Mouse (Mus musculus) C2C12 (cell line): Measurements from ENCODE around the gene Apobec1. TPM values are rescaled to one million over a fixed set of nuclear protein-coding genes. Genes with fewer than 3 reads are reported as not detected.

Experiments
- H3K27me3 ChIP-seq: one replicate; pipeline ENCODE4 v1.6.1; 2011; ENCODE audit not compliant: control insufficient read depth, insufficient read depth, insufficient read length
- H3K36me3 ChIP-seq: one replicate; pipeline ENCODE4 v1.6.1; 2011; ENCODE audit not compliant: control insufficient read depth, insufficient read depth
- H3K4me3 ChIP-seq: one replicate; pipeline ENCODE4 v1.5.1; 2011; ENCODE audit warnings: mild to moderate bottlenecking, control low read depth; ENCODE audit not compliant: poor library complexity, insufficient read depth, severe bottlenecking
- H3K79me2 ChIP-seq: one replicate; pipeline ENCODE4 v1.6.1; 2011; ENCODE audit not compliant: control insufficient read depth, insufficient read depth
- H3K79me3 ChIP-seq: one replicate; pipeline ENCODE4 v1.6.1; 2011; ENCODE audit warnings: low read depth, control low read depth
- H3ac ChIP-seq: one replicate; pipeline ENCODE3; 2011; ENCODE audit warnings: low read depth; ENCODE audit not compliant: control insufficient read depth, insufficient read length
- CEBPB ChIP-seq: IDR thresholded peaks from one replicate; pipeline ENCODE4 v1.6.1; 2011; ENCODE audit warnings: low read depth, mild to moderate bottlenecking, control low read depth, moderate library complexity
- CTCF ChIP-seq: IDR thresholded peaks from one replicate; pipeline ENCODE4 v1.5.1; 2011; ENCODE audit not compliant: control insufficient read depth, insufficient read depth, insufficient read length
- FOSL1 ChIP-seq: IDR thresholded peaks from one replicate; pipeline ENCODE4 v1.8.0; 2011; ENCODE audit warnings: mild to moderate bottlenecking, low read length; ENCODE audit not compliant: poor library complexity, insufficient read depth, severe bottlenecking
- MAX ChIP-seq: IDR thresholded peaks from one replicate; pipeline ENCODE4 v1.6.1; 2011; ENCODE audit warnings: mild to moderate bottlenecking, control low read depth
- MYOD1 ChIP-seq: IDR thresholded peaks from one replicate; pipeline ENCODE4 v1.6.1; 2011; ENCODE audit warnings: low read depth; ENCODE audit not compliant: control insufficient read depth, insufficient read length
- MYOG ChIP-seq: IDR thresholded peaks from one replicate; pipeline ENCODE4 v1.6.1; 2011; ENCODE audit not compliant: control insufficient read depth, insufficient read length; ENCODE audit errors: extremely low read depth
- USF1 ChIP-seq: IDR thresholded peaks from one replicate; pipeline ENCODE4 v1.6.1; 2011; ENCODE audit warnings: low read depth, mild to moderate bottlenecking, control low read depth, moderate library complexity
- polyA plus RNA-seq: library from polyadenylated mRNA; unstranded; fragments of >200 nt; fragmentation: generic; extraction: Trizol; gene quantifications from one replicate; pipeline ENCODE4 v1.2.1, GENCODE M21; 2012; ENCODE audit warnings: missing spikeins

Apobec1 gene
- polyA plus RNA-seq, 1 experiment: 1.1 TPM

- no peaks in the 10 kb centered on the region for H3K36me3 ChIP-seq
- H3K79me2 ChIP-seq: no peaks in the 10 kb centered on the region
- no peak overlapping the region for H3ac ChIP-seq
- H3K79me3 ChIP-seq: no peaks in the 10 kb centered on the region
- TF ChIP-seq FOSL1 (no peak), USF1 (no peak), MYOG (no peak), MAX (no peak), CEBPB (no peak), CTCF (no peak), MYOD1 (no peak)
- no peak overlapping the region for H3K4me3 ChIP-seq
- H3K27me3 ChIP-seq: no peaks in the 10 kb centered on the region
These were observed 31.2 kb upstream of the Apobec1 start for GRCm38 (mm10) chr6:122633411-122633810.

- no peaks in the 10 kb centered on the region for H3K79me3 ChIP-seq
- no peaks in the 10 kb centered on the region for H3K27me3 ChIP-seq
- TF ChIP-seq CTCF: no peak
- TF ChIP-seq MAX: no peak
- no peak for TF ChIP-seq CEBPB
- TF ChIP-seq FOSL1: no peak
- TF ChIP-seq USF1: no peak
- no peak for TF ChIP-seq MYOD1
- no peaks in the 10 kb centered on the region for H3K36me3 ChIP-seq
- H3ac ChIP-seq: no peak overlapping the region
- H3K79me2 ChIP-seq: no peaks in the 10 kb centered on the region
- H3K4me3 ChIP-seq: no peak overlapping the region
These were observed 25.3 kb upstream of the Apobec1 start for GRCm38 (mm10) chr6:122627469-122628108.

GRCm38 (mm10) chr6:122626110-122626509, 23.9 kb upstream of the Apobec1 start, which contains the start of gene Dppa3:
TSS of gene Dppa3 (plus strand) at chr6:122626410.
- TF ChIP-seq MYOG (no peak), CEBPB (no peak), CTCF (no peak), MAX (no peak), FOSL1 (no peak), MYOD1 (no peak), USF1 (no peak)
- Histone ChIP-seq H3K79me2 (no peaks in the 10 kb centered on the region), H3K36me3 (no peaks in the 10 kb centered on the region), H3K79me3 (no peaks in the 10 kb centered on the region), H3ac (no peak within 1 kb of the TSS), H3K27me3 (no peaks in the 10 kb centered on the region), H3K4me3 (no peak within 1 kb of the TSS)

- H3K79me3 ChIP-seq: no peaks in the 10 kb centered on the region
- H3K27me3 ChIP-seq: no peaks in the 10 kb centered on the region
- no peaks in the 10 kb centered on the region for H3K79me2 ChIP-seq
- no peak for TF ChIP-seq CTCF
- no peak for TF ChIP-seq USF1
- no peak for TF ChIP-seq MYOG
- no peak for TF ChIP-seq CEBPB
- no peak for TF ChIP-seq MYOD1
- TF ChIP-seq MAX: no peak
- no peak for TF ChIP-seq FOSL1
- H3K4me3 ChIP-seq: no peak overlapping the region
- no peaks in the 10 kb centered on the region for H3K36me3 ChIP-seq
- no peak overlapping the region for H3ac ChIP-seq
These were observed 22.9 kb upstream of the Apobec1 start for GRCm38 (mm10) chr6:122625156-122625555.

GRCm38 (mm10) chr6:122624480-122624879, 22.2 kb upstream of the Apobec1 start:
- H3K79me3 ChIP-seq: no peaks in the 10 kb centered on the region
- no peak for TF ChIP-seq MYOG
- no peaks in the 10 kb centered on the region for H3K79me2 ChIP-seq
- no peak overlapping the region for H3ac ChIP-seq
- H3K4me3 ChIP-seq: no peak overlapping the region
- H3K27me3 ChIP-seq: no peaks in the 10 kb centered on the region
- H3K36me3 ChIP-seq: no peaks in the 10 kb centered on the region

- no peak for TF ChIP-seq CTCF
- TF ChIP-seq CEBPB: no peak
- TF ChIP-seq FOSL1: no peak
- TF ChIP-seq USF1: no peak
- no peak for TF ChIP-seq MAX
- TF ChIP-seq MYOG: no peak
- TF ChIP-seq MYOD1: no peak
- H3K4me3 ChIP-seq: no peak overlapping the region
These were observed 18.8 kb upstream of the Apobec1 start for GRCm38 (mm10) chr6:122621066-122621465.

More at GRCm38 (mm10) chr6:122621066-122621465, 18.8 kb upstream of the Apobec1 start:
- Histone ChIP-seq H3K36me3 (no peaks in the 10 kb centered on the region), H3ac (no peak overlapping the region), H3K79me2 (no peaks in the 10 kb centered on the region), H3K27me3 (no peaks in the 10 kb centered on the region), H3K79me3 (no peaks in the 10 kb centered on the region)
